Mouse (Mus musculus) gastrocnemius, postnatal 4 days (tissue): ENCODE measurements at regions not wholly inside any gene's neighbourhood (a gene's known extent, or its start where the extent isn't known, plus 50 kb on each side); places are given as distances from the start of the nearest gene placed in this dataset.

ENCODE experiments used
- DNase-seq, 2 experiments: peaks; one replicate each; pipeline ENCODE4 v3.0.0; 2021 to 2022; ENCODE audit warnings: low spot score in 2 of 2, mixed read lengths in 2 of 2

DNA sequence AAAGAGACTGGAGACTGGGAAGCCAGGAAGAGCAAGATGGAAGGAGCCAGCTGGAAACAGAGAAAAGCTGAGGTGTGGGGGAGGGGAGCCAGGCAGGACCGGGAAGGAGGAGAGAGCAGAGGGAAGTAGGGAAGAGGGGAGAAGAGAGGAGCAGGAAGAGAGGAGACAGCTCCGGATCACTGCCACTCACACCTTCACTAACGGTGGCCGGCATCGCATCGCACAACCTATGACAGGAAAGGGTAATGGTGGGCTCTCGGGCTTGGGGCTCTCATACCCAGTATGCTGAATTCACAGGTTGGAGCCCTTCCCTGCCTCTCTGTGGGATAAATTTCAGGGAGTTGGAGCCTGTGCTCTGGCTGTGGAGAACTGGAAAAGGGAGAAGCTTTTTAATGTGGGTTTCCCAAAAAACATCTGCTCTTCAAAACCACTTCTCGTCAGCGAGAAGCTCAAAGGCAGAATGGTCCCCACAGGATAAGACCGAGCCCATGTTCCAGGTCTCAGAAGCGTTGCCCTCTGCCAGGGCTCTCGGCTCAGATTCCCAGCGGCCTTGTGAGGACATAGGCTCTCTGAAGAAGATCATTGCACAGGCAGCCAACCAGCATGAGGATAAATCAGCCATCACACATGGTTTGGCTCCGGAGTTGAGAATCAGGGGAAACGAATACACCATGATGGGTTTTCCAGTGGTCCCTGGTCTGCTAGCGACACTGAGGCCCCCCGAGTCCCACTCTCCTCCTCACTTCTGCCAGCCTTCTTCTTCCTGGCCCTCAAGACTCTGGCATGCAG lies 53.8 kb upstream of the Coro2b start:
- peak in 1 of 2 experiments; percentile 64 for DNase-seq

DNA sequence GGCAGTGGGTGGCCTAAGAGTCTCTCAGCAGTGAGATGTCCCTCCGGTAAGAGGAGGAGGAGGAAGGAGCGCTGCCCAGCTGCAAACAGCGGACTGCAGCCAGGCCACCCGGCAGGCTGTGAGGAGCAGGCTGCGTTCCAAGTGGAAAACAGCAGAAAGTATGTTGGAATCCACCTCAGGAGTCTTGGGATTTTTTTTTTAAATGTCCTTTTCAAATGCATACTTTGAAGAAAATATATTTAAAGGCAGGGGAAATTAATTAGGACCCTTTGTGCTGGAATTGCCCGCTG lies 54.3 kb upstream of the Coro2b start:
- peak in 1 of 2 experiments; percentile 78 for DNase-seq

DNA sequence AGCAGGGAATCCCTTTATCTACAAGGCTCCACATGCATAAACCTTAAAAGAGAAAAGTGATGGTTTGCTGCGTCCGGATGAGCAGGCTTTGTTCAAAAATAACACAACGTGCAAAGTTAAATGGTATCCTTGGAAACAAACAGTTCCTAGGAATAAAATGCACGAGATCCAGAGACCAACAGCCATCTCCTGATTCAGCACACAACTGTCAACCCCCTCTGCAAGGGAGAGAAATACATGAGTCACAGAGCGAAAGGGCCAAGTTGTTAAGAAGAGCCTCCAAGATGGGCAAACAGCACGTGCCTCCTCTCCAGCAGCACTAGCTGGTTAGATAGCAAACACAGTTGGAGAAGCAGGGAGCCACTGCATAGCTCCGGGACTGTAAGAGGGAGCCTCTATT lies 61.2 kb upstream of the Coro2b start:
- peak in 1 of 2 experiments; percentile 7 for DNase-seq

DNA sequence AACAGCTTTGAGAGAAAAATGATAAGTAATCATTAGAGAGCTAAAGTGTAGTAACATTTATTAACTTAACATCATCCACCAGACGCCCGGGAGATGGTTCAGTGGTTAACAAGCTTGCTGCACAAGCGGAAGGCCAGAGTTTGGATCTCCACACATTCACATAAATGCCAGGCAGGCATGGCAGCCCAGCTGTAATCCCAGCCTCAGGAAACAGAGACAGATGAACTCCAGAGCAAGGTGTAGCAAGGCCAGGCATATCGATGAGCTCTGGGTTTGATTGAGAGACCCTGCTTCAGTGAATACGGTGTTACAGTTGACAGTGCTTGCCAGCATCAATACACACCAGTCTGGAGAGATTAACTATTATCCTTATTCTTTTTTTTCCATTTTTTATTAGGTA lies 62.1 kb upstream of the Coro2b start:
- DNase-seq: peak; percentile 3 to 5

DNA sequence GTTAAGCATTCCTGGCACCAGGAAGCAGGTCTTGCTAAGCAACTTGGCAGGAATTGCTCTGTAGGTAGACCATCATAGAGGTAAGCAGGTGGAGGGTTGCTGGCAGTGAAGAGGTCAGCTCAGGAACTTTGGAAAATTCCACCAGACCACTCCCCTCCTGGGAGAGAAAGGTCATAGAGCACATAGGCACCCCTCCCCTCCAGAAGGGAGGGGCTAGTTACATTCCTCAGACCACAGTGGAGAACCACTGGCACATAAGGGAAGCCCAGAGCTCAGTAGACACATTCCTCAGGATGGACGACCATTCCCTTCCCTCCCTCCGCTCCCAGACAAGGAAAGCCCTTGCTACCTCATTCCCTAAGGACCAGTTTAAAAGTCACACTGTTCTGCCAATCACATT lies 67.1 kb upstream of the Itga11 start:
- DNase-seq: no peak

DNA sequence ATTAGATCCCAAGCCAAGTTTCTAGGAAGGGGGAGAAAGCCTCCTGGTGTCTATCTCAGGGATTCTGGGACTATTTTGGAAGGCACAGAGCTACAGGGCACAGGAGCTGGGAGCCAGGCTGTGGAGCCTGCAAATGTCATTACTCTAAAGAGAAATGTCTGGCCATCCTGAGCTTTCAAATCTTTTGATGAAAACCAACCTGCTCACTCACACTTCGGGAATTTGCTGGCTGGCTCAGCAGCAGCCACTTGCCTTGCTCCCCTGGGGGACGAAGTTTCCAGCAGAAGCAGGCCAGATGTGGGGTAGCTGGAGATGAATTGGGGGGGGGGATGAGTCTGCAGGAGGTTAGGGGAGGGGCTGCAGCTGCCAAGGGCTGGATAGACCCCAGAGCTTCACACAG lies 66.2 kb upstream of the Itga11 start:
- peak in 1 of 2 experiments; percentile 63 for DNase-seq

DNA sequence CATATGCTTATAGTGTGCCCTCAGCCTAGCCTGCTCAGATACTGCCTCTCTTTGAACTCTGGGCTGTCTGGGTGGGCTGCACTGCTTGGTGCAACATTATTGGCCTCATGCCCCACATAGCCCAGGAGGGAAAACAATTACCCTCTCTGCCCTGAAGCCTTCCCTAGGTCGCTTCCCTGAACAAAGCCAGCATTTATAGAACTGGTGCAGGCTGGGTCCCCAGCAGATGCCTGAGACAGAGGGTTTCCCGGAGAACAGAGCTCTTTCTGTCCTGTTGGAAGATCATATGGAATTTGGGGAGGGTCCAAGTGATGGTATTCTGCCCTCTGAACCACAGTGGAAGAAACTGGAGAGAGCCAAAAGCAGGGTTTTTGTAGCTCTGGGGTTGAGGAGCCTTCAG lies 64.6 kb upstream of the Itga11 start:
- no peak for DNase-seq

DNA sequence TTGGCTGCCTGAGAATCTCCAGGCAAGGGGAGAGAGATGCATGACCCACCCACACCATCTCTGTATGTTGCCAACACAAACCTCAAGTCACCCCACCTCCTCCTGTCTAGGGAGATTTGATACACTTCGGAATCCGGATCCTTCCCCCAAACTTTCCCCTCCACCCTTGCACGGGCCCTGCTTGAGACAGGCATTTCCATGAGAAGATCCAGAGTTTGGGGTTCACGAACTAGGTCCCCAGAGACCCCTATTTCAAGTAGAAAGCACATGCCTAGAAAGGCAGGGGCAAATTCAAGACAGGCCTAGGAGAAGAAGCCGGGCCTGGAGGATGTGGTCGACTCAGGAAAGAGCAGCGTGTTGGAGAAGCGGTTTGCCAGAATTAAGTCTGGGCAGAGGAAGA lies 63.8 kb upstream of the Itga11 start:
- no peak for DNase-seq

DNA sequence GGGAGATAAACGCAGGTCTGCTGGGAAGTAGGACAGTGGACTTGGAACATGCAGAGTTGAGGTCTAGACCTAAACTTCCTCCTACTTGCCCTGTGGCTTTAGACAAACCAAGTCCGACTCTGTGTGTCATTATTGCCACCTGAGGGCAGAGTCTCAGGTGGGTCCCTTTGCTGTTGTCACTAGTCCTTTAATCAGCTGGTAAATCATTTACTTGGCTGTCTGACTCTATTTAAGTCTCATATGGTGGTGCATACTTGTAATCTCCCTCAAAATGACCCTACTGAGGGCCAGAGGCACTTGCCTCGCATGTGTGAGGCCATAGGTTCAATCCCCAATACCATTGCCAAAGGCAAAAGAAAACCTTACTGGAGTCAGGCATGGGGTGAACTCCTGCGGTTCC lies 62.7 kb upstream of the Itga11 start:
- no peak for DNase-seq

DNA sequence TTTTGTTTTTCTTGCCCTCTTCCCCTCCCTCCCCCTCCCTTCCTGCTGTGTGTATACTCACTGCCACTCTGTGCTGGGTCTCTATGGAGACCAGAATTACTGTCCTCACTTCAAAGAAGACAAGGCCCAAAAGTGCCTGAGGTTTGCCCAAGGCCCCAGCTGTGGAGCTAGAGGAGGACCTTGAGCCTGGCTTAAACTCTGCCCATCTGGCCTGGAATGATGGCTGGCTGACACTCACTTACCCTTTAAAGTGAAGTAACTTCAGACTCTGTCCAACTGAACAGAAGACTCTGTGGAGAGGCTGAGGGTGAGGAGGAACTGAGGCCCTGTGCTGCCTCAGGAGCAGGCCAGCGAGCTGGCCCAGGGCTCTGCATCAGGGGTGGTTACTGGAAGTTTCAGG lies 61.8 kb upstream of the Itga11 start:
- DNase-seq: no peak

DNA sequence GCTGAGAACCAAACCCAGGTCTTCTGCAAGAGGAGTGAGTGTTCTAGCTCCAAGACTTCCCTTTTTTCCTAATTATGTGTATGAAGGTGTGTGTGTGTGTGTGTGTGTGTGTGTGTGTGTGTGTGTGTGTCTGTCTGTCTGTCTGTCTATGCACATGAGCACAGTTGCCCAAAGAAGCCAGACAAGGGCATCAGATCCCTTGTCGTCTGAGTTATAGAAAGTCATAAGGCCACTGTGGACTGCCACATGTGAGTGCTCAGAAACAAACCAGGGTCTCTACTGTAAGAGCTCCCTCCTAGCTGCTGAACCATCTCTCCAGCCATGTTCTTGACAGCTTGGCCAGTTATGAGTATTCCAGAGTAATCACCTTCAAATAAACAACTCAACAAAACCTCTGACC lies 58.6 kb upstream of the Itga11 start:
- DNase-seq: no peak

DNA sequence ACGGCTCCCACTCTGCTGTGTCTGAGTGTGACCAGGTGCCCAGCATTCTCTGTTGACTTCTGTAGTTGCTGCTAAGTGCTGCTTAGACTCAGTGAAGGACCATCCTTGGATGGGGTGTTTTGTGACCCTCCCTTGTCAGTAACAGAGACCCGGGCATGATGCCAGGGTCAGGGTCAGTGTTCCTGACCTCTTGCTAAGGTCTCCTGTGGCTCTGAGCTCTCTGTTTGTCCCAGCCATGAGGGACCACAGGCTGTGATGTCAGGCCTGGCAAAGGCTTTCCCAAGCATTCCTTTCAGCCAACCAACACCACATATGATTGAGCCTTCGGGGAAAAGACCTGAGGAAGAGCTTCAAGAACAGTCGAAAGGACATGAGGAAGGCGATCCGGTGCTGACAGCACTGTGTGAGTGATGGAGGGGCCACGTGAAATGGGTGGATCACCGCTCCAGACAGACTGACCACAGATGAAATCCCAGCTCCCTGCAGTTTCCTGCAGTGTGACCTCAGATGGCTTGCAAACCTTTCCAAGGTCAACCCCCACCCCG lies 56.7 kb upstream of the Itga11 start:
- no peak for DNase-seq

DNA sequence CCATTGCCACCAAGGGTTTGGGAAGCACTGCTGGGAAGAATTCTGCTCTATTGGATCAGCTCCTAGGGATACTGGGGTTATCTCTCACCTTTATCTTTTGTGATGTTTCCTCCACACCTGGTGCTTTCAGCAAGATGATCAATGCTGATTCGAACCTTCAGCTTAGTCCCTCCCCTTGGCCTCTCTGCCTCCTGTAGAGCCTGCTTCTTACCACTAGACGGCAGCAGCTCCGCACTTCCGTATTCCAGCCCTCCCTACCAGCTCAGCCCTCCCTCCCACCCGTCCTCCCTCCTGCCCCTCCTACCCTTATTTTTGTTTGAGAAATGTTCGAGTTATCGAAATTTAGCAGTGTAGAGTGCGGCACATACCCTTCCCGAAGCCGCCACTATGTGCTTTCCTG lies 55.5 kb upstream of the Itga11 start:
- DNase-seq: no peak

DNA sequence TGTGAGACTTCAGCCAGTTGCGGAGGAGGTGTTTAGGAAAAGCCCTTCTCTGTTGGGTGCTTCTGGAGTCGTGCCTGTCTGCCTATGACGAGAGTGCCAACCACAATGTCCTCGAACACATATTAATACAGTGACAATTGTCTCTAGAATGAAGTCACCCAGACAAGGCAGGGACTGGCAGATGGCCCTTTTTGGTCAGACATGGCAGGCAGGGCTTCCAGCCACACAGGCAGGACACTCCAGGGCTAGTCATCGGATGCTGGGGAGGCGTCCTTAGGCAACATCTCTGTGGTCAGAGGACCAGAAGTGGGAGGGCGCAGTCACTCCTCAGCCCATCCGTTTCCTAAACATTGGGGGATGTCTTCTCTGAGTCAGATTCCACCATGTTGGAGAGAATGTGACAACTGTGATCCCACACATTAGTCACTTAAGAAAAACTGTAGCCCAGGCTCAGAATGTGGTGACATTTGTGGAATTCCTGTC lies 53.0 kb upstream of the Itga11 start:
- DNase-seq: no peak

DNA sequence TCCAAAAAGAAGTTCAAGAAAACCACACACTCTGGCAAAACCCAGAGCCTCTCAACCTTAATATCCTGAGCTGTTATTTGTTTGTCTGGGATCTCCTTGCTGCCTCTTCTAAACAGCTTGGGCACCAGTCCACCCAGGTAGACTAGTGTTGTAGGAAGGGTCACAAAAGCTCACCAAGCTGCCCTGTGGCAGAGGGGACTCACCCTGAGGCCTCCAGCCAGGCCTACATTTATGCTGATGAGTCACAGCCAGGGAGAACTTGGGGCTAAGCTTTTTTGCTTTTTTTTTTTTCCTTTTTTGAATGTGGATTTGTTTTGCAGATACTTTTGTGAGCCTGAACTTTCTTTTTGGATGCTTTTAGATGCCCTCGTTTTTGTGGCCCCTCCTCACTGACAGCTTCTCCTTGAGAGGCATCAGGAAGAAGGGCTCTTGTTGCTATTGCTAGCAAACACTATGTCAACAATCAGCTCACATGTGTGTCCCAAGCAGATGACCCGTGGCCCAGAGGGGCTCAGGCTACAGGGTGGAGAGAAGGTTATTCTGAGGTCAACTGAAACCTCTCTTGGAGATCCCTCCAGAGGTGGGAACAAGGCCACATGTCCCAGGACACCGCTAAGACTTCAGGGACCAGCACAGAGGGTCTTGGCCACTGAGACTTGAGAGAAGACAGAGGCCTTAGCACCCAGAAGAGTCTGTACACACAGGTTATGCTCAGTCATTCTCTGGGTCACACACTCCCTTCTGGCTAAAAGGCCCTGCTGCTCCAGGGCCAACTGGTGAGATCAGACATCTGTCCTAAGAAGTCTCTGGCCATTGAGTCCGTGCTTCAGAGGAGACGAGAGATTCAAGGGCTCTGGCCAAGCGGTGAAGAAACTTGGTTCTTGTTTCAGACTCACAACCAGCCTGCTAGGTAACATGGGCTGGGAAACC lies 50.3 kb upstream of the Itga11 start:
- DNase-seq: no peak
